Mouse (Mus musculus) testis, adult 2 months (tissue): ENCODE data around the gene 2310034G01Rik. TPM values are rescaled to one million over a fixed set of nuclear protein-coding genes. Genes with fewer than 3 reads are reported as not detected.

Experiments
- H3K27ac ChIP-seq: fragments of 200-500 bp; 2 replicates; pipeline ENCODE4 v1.5.1; 2012; ENCODE audit warnings: low read depth, low read length; ENCODE audit not compliant: control insufficient read depth, insufficient read depth
- H3K27me3 ChIP-seq: fragments of 200-500 bp; 2 replicates; pipeline ENCODE4 v1.6.1; 2012; ENCODE audit warnings: mild to moderate bottlenecking, low read length, moderate library complexity; ENCODE audit not compliant: control insufficient read depth, insufficient read depth
- H3K36me3 ChIP-seq: fragments of 200-500 bp; 2 replicates; pipeline ENCODE4 v1.6.1; 2012; ENCODE audit warnings: mild to moderate bottlenecking, low read length; ENCODE audit not compliant: control insufficient read depth, insufficient read depth
- H3K4me1 ChIP-seq: fragments of 200-500 bp; 2 replicates; pipeline ENCODE4 v1.6.1; 2012; ENCODE audit warnings: low read length; ENCODE audit not compliant: control insufficient read depth, insufficient read depth
- H3K4me3 ChIP-seq: fragments of 200-500 bp; 2 replicates; pipeline ENCODE4 v1.5.1; 2012; ENCODE audit warnings: low read depth, mild to moderate bottlenecking, low read length, moderate library complexity, mixed read lengths; ENCODE audit not compliant: control insufficient read depth
- CTCF ChIP-seq: fragments of 200-500 bp; IDR thresholded peaks from 2 replicates; pipeline ENCODE4 v1.5.1; 2012; ENCODE audit warnings: low read depth, mild to moderate bottlenecking, inconsistent platforms, low read length, moderate library complexity; ENCODE audit not compliant: control insufficient read depth, insufficient read depth, insufficient replicate concordance
- POLR2A ChIP-seq: fragments of 200-500 bp; IDR thresholded peaks from 2 replicates; pipeline ENCODE4 v1.6.1; 2012; ENCODE audit warnings: low read depth, mild to moderate bottlenecking, inconsistent platforms, low read length, moderate library complexity; ENCODE audit not compliant: control insufficient read depth
- polyA plus RNA-seq: library from polyadenylated mRNA; depleted of rRNA; stranded (reverse); fragments of >200 nt; gene quantifications from 2 replicates; pipeline ENCODE4 v1.2.3, GENCODE M21; 2012

The 2310034G01Rik gene
- polyA plus RNA-seq, 1 experiment, result 0.49 TPM

- Histone ChIP-seq H3K27me3 (no peaks in the 10 kb centered on the region), H3K4me3 (no peak overlapping the region), H3K4me1 (peaks cover 33% of the 10 kb centered on the region), H3K27ac (no peak overlapping the region), H3K36me3 (no peaks in the 10 kb centered on the region)
- no peak for TF ChIP-seq POLR2A
- no peak for TF ChIP-seq CTCF
Measured at GRCm38 (mm10) chr19:46310312-46310865, 39.7 kb downstream of the 2310034G01Rik start.

DNA sequence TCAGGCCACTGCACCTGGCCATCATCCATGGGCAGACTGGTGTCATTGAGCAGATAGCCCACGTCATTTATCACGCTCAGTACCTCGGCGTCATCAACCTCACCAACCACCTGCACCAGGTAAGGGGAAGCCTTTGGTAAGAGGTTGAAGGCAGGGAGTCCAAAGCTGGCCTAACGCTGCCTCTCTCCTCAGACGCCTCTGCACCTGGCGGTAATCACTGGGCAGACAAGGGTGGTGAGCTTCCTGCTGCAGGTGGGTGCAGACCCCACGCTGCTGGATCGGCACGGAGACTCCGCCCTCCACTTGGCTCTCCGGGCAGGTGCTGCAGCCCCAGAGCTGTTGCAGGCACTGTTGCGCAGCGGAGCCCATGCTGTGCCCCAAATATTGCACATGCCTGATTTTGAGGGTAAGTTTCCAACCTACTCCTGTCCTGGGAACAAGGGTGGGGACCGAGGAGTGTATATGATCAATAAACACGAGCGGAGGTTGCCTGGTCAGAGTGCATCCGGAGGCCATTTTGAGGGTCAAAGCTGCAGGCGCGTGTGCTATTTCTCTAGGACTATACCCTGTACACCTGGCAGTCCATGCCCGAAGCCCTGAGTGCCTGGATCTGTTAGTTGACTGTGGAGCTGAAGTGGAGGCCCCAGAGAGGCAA, 40.3 kb downstream of the 2310034G01Rik start:
- peak overlapping the region; percentile 14 for H3K4me3 ChIP-seq
- no peaks in the 10 kb centered on the region for H3K36me3 ChIP-seq
- H3K27me3 ChIP-seq, result no peaks in the 10 kb centered on the region
- no peak overlapping the region for H3K27ac ChIP-seq
- TF ChIP-seq CTCF, result no peak
- no peak for TF ChIP-seq POLR2A
- peaks cover 37% of the 10 kb centered on the region for H3K4me1 ChIP-seq

DNA sequence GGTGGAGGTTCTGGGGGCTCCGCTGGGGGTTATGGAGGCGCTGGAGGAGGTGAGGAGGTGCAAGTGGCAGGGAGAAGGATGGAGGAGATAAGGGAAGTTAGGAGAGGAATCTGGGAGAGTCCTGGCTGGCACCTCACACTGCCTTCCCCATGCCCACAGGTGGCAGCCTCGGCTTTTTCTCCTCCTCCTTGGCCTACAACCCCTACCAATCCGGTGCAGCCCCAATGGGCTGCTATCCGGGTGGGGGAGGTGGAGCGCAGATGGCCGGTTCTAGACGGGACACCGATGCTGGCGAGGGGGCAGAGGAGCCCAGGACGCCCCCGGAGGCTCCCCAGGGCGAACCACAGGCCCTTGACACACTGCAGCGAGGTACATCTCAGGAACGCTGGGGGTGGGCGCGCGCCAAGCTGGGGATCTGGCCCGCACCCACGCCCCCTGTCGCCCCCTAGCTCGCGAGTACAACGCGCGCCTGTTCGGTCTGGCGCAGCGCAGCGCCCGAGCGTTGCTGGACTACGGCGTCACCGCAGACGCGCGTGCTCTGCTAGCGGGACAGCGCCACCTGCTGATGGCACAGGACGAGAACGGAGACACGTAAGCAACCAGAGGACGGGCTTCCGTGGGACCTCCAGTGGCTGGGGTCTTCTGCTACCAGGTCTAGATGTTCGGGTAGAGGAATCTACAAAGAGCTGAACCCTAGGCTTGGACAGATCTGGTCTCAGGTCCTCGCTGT, 41.2 kb downstream of the 2310034G01Rik start:
- no peaks in the 10 kb centered on the region for H3K36me3 ChIP-seq
- no peak overlapping the region for H3K27ac ChIP-seq
- H3K4me1 ChIP-seq, result peaks cover 41% of the 10 kb centered on the region
- TF ChIP-seq CTCF (peak; percentile 98), POLR2A (no peak)
- H3K27me3 ChIP-seq, result peaks cover 2% of the 10 kb centered on the region; the same call in 1 of the 2 replicates
- peak overlapping the region; percentile 64 for H3K4me3 ChIP-seq

DNA sequence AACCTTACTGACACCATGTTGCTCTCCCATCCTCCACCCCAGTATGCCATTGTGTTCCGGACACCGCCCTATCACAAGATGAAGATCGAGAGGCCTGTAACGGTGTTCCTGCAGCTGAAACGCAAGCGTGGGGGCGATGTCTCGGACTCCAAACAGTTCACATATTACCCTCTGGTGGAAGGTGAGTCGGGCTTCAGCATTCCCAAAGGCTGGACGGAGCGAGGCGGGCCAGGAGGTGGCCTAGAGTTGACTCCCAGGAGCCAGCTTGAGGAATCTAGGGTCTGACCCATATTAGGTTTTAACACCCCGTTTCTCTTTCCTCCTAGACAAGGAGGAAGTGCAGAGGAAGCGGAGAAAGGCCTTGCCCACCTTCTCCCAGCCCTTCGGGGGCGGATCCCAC, 41.8 kb downstream of the 2310034G01Rik start:
- TF ChIP-seq CTCF (no peak), POLR2A (no peak)
- H3K4me3 ChIP-seq, result no peak overlapping the region; the same call in 1 of the 2 replicates
- no peaks in the 10 kb centered on the region for H3K36me3 ChIP-seq
- H3K27ac ChIP-seq, result no peak overlapping the region
- H3K4me1 ChIP-seq, result peaks cover 44% of the 10 kb centered on the region
- peaks cover 2% of the 10 kb centered on the region; the same call in 1 of the 2 replicates for H3K27me3 ChIP-seq

- H3K4me3 ChIP-seq, result no peak overlapping the region
- H3K4me1 ChIP-seq, result peaks cover 44% of the 10 kb centered on the region
- no peak overlapping the region for H3K27ac ChIP-seq
- peaks cover 2% of the 10 kb centered on the region; the same call in 1 of the 2 replicates for H3K27me3 ChIP-seq
- no peaks in the 10 kb centered on the region for H3K36me3 ChIP-seq
- TF ChIP-seq CTCF, result no peak
- no peak for TF ChIP-seq POLR2A
Measured at GRCm38 (mm10) chr19:46307781-46308180, 42.3 kb downstream of the 2310034G01Rik start.

- Histone ChIP-seq H3K36me3 (no peaks in the 10 kb centered on the region), H3K4me3 (no peak overlapping the region), H3K27ac (no peak overlapping the region), H3K27me3 (peaks cover 2% of the 10 kb centered on the region; the same call in 1 of the 2 replicates), H3K4me1 (peaks cover 44% of the 10 kb centered on the region)
- TF ChIP-seq CTCF (no peak), POLR2A (no peak)
Measured at GRCm38 (mm10) chr19:46306751-46307289, 43.3 kb downstream of the 2310034G01Rik start.

- no peak overlapping the region for H3K27ac ChIP-seq
Measured at GRCm38 (mm10) chr19:46306268-46306610, 43.9 kb downstream of the 2310034G01Rik start.

More at GRCm38 (mm10) chr19:46306268-46306610, 43.9 kb downstream of the 2310034G01Rik start:
- Histone ChIP-seq H3K36me3 (no peaks in the 10 kb centered on the region), H3K4me3 (no peak overlapping the region), H3K4me1 (peaks cover 44% of the 10 kb centered on the region), H3K27me3 (peaks cover 2% of the 10 kb centered on the region; the same call in 1 of the 2 replicates)
- no peak for TF ChIP-seq CTCF
- no peak for TF ChIP-seq POLR2A
